Mouse (Mus musculus) kidney, adult 2 months (tissue): ENCODE data around the gene Parvg.

Experiments
- CTCF ChIP-seq: fragments of 200-500 bp; conservative IDR thresholded peaks from 2 replicates; pipeline ENCODE4 v1.5.1; 2011; ENCODE audit warnings: low read depth, mild to moderate bottlenecking, control low read depth, low read length, moderate library complexity, mixed read lengths; ENCODE audit not compliant: insufficient read depth, insufficient read length
- POLR2A ChIP-seq: fragments of 200-500 bp; IDR thresholded peaks from one replicate; pipeline ENCODE4 v1.6.1; 2011; ENCODE audit warnings: low read depth, low read length, control low read depth

- TF ChIP-seq POLR2A (no peak), CTCF (no peak)
These were observed 1.2 kb downstream of the Parvg start for GRCm38 (mm10) chr15:84324870-84325553.
